Mouse (Mus musculus) E14TG2a.4 (cell line): Measurements from ENCODE around the gene Ccdc88b.

Experiments used
- CTCF ChIP-seq: conservative IDR thresholded peaks from 2 replicates; pipeline ENCODE4 v1.5.1; 2014; ENCODE audit warnings: low read length
- NANOG ChIP-seq: IDR thresholded peaks from 2 replicates; pipeline ENCODE4 v1.6.1; 2014; ENCODE audit warnings: borderline replicate concordance, low read length, mixed read lengths
- POU5F1 ChIP-seq: IDR thresholded peaks from 2 replicates; pipeline ENCODE4 v1.6.1; 2014; ENCODE audit warnings: low read length, borderline replicate concordance

DNA sequence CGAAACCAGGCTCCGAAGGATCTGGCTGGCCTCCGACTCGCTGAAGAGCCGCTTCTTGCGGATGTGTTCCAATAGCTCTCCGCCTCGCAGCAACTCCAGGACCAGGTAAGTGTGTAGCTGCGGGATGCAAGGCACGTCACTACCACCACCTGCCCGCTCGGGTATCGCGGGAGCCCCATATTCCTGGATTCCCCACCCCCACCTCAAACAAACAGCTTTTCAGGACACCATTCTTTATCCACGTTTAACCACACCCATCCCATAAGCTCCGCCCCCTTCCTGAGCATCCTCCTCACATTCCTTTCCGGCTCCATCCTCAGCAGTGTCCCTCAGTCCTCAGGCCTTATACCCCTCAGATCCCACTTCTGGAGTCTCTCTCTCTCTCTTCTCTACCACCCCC, 26.7 kb downstream of the Ccdc88b start:
- TF ChIP-seq CTCF (no peak), NANOG (no peak), POU5F1 (no peak)
